Mouse (Mus musculus): ENCODE data around the gene Wdr89.

Gene Wdr89

GRCm38 (mm10) chr12:75616841-75617240, 52.5 kb downstream of the Wdr89 start:
- DNase-seq (ENCODE audit: extremely low read depth, insufficient read length, low spot score), result no peak

- no peak for DNase-seq (ENCODE audit: extremely low read depth, insufficient read length, low spot score)
These were observed 53.1 kb downstream of the Wdr89 start for GRCm38 (mm10) chr12:75616158-75616791.

- no peak for DNase-seq (ENCODE audit: extremely low read depth, insufficient read length, low spot score)
These were observed 53.8 kb downstream of the Wdr89 start for GRCm38 (mm10) chr12:75615556-75615955.

DNA sequence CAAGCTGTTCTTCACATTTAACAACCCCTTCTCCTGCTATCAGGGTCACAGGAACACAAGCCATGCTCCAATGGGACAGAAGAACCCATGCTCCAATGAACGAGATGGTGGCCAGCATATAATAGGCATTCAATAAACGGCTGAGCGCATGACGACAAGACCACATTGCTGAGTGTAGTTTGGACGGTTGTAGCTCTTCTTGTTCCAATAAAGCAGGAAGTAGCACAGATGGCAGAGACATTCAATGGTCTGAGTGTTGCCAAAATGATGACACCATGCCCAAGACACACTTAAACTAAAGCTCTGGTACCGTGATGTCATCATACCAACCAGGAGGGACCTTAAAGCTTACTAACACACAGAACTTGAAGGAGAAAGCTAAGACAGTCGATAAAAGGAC, 56.6 kb downstream of the Wdr89 start:
- DNase-seq (ENCODE audit: extremely low read depth, insufficient read length, low spot score), result no peak

DNA sequence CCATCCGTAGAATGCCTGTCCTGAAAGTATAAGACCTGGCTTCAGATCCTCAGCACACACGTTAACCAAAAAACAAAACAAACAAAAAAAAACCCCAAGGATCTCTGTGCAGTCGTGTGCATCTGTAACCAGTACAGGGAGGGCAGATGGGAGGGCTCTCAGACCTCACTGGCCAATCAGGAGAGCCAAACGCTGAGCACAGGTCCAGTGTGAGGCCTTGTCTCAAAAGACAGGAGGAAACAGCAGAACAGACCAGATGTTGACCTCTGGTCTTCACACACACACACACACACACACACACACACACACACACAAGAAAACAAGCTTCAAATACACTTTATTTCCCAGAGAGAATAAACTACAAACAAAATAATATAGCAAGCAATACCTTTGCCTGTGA, 69.8 kb downstream of the Wdr89 start:
- peak; percentile 53 for DNase-seq (ENCODE audit: extremely low read depth, insufficient read length, low spot score)

DNA sequence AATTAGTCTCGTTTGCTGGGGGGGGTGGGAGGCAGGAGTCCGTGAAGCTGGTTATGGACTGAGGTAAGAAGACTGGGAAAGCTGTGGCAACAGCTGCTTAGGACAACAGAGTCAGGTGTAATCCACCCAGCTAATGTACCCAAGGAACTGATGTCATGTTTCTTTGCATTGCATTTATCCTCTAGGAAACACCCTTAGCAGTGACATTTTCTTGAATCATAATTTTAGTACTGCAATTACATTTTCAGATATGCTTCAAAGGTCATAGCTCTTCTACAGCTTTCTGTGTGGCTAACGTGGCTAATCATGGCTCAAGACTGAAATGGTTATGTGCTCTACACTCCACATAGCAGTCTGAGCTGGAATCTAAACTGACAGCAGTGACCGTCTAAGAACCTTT, 70.3 kb downstream of the Wdr89 start:
- no peak for DNase-seq (ENCODE audit: extremely low read depth, insufficient read length, low spot score)

GRCm38 (mm10) chr12:75597707-75598106, 71.6 kb downstream of the Wdr89 start:
- no peak for DNase-seq (ENCODE audit: extremely low read depth, insufficient read length, low spot score)

DNA sequence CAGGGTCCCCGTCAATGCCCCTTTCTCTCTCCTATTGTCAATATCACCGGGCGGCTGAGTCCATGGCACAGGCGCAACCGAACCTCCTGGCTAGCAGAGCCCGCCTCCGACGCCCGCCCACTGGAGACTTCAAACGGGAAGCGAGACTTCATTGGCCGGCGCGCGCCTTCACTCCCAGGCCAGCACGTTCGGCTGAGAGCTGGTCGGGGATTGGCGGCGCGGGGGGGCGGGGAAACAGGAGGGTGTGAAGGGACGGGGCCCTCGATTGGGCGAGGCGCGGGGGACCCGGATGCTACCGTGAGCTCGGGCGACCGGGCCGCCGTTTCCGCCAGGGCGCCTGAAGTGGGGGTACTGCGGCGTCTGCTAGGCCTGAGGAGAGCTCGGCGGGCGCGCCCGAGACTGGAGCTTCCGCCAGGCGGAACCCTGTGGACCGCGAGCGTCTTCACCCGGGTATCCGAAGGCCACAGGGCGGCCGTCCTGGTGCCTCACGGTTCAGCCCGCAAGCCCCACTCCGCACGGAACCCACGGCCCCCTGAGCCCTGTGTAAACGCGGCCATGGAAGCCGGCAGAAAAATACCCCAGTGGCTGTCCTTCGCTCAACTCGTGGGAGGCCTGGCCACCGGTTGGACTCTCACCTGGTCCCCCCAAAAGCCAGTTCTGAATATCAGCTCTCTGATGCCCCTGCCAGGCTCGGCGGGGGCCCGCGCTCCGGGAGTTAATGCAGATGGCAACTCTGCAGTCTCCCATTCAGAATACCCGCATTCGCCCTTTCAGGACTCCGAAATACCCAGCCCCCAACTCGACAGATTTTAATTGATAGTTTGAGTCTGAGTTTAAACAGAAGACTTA, 73.0 kb downstream of the Wdr89 start, which contains the start of gene Ppp2r5e:
Ppp2r5e (minus strand) TSS at position 92 of the 849 bp plus-strand sequence.
- peak; percentile 95 for DNase-seq (ENCODE audit: extremely low read depth, insufficient read length, low spot score)

DNA sequence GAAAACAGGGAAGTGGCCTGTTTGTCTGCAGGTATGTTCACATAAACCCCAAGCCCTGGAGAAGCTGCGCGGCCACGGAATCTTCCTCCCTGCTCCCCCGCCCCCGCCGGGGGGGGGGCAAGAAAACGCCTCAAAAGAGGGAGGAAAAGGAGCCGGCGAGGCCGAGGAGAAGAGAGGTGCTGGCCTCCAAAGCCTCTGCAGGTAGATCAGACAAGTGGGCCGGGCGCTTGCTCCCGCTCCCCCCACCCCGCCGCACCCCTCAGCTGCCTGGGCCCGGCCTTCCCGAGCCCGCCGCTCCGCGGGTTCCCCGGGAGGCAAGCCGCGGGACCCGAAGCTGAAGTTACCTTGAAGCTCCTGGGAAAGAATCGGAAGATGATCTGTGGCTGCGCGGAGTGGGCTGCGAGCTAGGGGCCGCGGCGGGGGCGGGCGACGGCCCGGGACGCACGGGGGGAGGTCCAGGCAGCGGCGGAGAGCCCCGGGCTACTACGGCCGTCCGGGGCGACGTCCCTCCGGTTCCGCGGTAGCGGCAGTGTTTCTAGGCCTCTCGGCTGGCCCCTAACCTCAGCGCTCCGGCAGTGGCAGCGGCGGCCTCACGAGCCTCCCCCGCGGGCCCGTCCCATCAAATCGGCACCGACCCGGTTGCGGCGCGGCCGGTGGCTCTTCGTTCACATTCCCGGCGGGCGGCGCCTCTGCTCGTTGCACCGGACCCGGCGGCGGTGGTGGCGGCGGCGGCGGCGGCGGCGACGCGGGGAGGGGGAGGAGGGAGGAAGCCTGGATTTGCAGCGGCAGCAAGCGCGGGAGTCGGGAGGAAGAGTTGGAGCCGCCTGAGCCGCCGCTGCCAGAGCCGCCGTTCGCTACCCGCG, 73.8 kb downstream of the Wdr89 start:
- peak; percentile 55 for DNase-seq (ENCODE audit: extremely low read depth, insufficient read length, low spot score)

DNA sequence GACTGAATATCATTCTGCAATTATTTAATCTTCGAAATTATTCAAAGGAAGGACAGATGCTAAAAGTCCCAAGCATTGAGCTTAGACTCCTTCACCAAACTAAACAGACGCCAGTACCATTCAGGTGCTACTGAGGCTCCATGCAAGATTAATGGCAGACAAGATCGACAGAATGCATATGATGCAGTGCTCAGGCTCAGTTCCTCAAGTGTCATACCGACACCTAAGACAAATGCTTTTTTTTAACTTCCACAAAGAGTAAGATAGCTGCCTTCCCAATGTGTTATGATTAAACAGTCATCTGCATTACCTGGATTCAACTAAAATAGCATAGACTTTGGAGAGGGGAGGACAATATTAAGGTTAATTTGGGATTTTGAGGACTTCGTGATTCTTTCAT, 74.9 kb downstream of the Wdr89 start:
- DNase-seq (ENCODE audit: extremely low read depth, insufficient read length, low spot score), result no peak

- no peak for DNase-seq (ENCODE audit: extremely low read depth, insufficient read length, low spot score)
These were observed 75.5 kb downstream of the Wdr89 start for GRCm38 (mm10) chr12:75593817-75594216.

GRCm38 (mm10) chr12:75587501-75587900, 81.8 kb downstream of the Wdr89 start:
- DNase-seq (ENCODE audit: extremely low read depth, insufficient read length, low spot score), result no peak

GRCm38 (mm10) chr12:75583776-75584175, 85.6 kb downstream of the Wdr89 start:
- DNase-seq (ENCODE audit: extremely low read depth, insufficient read length, low spot score), result no peak

All from 3134 (cell line).